Mouse (Mus musculus) liver, embryonic 13.5 days (tissue): ENCODE measurements around the gene Gm28053. TPM values are rescaled to one million over a fixed set of nuclear protein-coding genes. Genes with fewer than 3 reads are reported as not detected.

Experiments used
- ATAC-seq: fragments of 200-750 bp; cut with Nextera tagmentation; 2 replicates; pipeline ENCODE4 v1.8.0; 2017; ENCODE audit warnings: low read depth, mild to moderate bottlenecking, moderate number of reproducible peaks, moderate library complexity
- DNase-seq: peaks from one replicate; pipeline ENCODE4 v3.0.0; 2022
- H3K27ac ChIP-seq: fragments of 300-500 bp; sonication (generic); 2 replicates; pipeline ENCODE4 v1.5.1; 2015; ENCODE audit warnings: moderate library complexity, mild to moderate bottlenecking, inconsistent platforms
- H3K27me3 ChIP-seq: fragments of 300-500 bp; sonication (generic); 2 replicates; pipeline ENCODE4 v1.6.1; 2015; ENCODE audit warnings: mild to moderate bottlenecking, inconsistent platforms
- H3K36me3 ChIP-seq: fragments of 300-500 bp; sonication (generic); 2 replicates; pipeline ENCODE4 v1.6.1; 2015; ENCODE audit warnings: mild to moderate bottlenecking, inconsistent platforms
- H3K4me1 ChIP-seq: fragments of 300-500 bp; sonication (generic); replicated peaks from 2 replicates; pipeline ENCODE4 v1.6.1; 2015; ENCODE audit warnings: inconsistent platforms
- H3K4me2 ChIP-seq: fragments of 300-500 bp; sonication (generic); 2 replicates; pipeline ENCODE4 v1.6.1; 2015; ENCODE audit warnings: inconsistent platforms, mild to moderate bottlenecking, moderate library complexity
- H3K4me3 ChIP-seq: fragments of 300-500 bp; sonication (generic); replicated peaks from 2 replicates; pipeline ENCODE4 v1.5.1; 2015; ENCODE audit warnings: mild to moderate bottlenecking, inconsistent platforms
- H3K9ac ChIP-seq: fragments of 300-500 bp; sonication (generic); 2 replicates; pipeline ENCODE4 v1.6.1; 2015; ENCODE audit warnings: mild to moderate bottlenecking, inconsistent platforms
- H3K9me3 ChIP-seq: fragments of 300-500 bp; sonication (generic); replicated peaks from 2 replicates; pipeline ENCODE4 v1.6.1; 2016; ENCODE audit warnings: inconsistent platforms
- WGBS: fragments of 180-500 bp; shearing (Covaris S2); methylation state at CpG from one replicate; pipeline ENCODE4 v1.1.7; 2015; ENCODE audit not compliant: insufficient replicate concordance; 5-methylcytosine and 5-hydroxymethylcytosine counted together
- polyA plus RNA-seq: library from polyadenylated mRNA; unstranded; fragments of >200 nt; fragmentation: Nextera tagmentation; extraction: Ambion mirVana; gene quantifications from 2 replicates; pipeline ENCODE4 v1.2.1, GENCODE M21; 2015

The Gm28053 gene
- 1.6 TPM in 2 replicates for polyA plus RNA-seq

DNA sequence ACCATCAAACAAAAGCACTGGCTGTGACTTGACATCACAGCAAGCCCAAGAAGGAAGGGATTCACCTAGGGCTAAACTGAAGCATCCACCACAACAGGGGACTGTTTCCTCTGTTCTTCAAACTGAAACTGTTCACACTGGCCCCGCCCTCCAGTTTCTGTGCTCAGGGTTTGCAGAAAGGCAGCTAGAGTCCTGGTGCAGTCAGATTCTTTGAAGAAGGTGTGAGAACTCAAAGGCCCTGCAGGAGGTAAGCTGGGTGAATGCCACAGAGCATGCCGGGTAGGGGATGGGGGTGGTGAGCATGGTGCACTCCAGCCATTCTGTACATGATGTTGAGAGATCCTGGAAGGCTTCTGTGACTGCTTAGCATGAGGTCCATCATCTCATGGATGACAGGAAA is at the start of gene Gm28053, which contains the start of gene Gimap7:
Gene Gm28053, plus strand, starts transcription at position 153 of the 400 bp plus-strand sequence.
Gene Gimap7, plus strand, starts transcription at position 167 of the 400 bp plus-strand sequence.
- Histone ChIP-seq H3K4me1 (no peaks in the 10 kb centered on the region), H3K9ac (no peak within 1 kb of the TSS), H3K4me2 (no peak within 1 kb of the TSS), H3K27me3 (no peaks in the 10 kb centered on the region), H3K9me3 (no peaks in the 10 kb centered on the region), H3K27ac (no peak within 1 kb of the TSS), H3K36me3 (no peaks in the 10 kb centered on the region), H3K4me3 (no peak within 1 kb of the TSS)
- 60% methylated on average over 2 of the region's 2 CpGs for WGBS
- no peak for ATAC-seq
- no peak for DNase-seq

- Histone ChIP-seq H3K9ac (no peak overlapping the region), H3K27ac (no peak overlapping the region), H3K4me3 (no peak overlapping the region), H3K9me3 (no peaks in the 10 kb centered on the region), H3K4me1 (peaks cover 7% of the 10 kb centered on the region), H3K36me3 (no peaks in the 10 kb centered on the region), H3K27me3 (no peaks in the 10 kb centered on the region), H3K4me2 (no peak overlapping the region)
- ATAC-seq (no peak), DNase-seq (no peak)
- 35% methylated on average over 2 of the region's 2 CpGs for WGBS
Measured at GRCm38 (mm10) chr6:48669446-48669969, 48.9 kb upstream of the Gm28053 start.

GRCm38 (mm10) chr6:48674291-48675058 is 43.9 kb upstream of the Gm28053 start:
- ATAC-seq (no peak), DNase-seq (no peak)
- Histone ChIP-seq H3K4me1 (peaks cover 27% of the 10 kb centered on the region), H3K36me3 (0 out of 2 replicates have a peak, but pooled peaks cover 4% of the 10 kb centered on the region), H3K9ac (no peak overlapping the region), H3K9me3 (no peaks in the 10 kb centered on the region), H3K27ac (no peak overlapping the region), H3K4me2 (no peak overlapping the region), H3K27me3 (no peaks in the 10 kb centered on the region), H3K4me3 (no peak overlapping the region)
- 79% methylated on average over 9 of the region's 9 CpGs for WGBS

DNA sequence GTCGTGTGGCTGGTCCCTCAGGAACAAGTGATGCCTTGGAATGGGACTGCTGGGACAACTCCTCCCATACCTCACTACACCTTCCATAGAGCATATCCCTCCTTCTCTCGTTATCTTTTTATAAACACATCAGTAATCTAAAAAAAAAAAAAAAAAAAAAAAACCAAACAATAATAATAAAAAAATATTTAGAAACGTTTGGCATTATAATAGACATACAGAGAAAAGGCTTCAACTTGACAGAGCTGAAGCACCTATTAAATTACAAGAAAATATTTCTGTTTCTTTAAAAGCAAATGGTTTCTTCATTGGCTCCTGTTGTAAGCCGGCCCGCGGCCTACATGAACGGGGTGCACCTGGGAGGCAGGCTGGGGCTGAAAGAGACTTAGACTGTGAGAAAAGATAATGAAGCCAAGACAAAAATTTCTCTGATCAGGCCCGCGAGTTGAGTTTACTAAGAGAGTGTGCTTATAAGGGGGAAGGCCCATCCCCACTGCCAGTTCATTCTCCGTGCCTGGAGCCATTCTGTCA is 42.9 kb upstream of the Gm28053 start:
- Histone ChIP-seq H3K9me3 (no peaks in the 10 kb centered on the region), H3K9ac (peak overlapping the region; percentile 62), H3K36me3 (0 out of 2 replicates have a peak, but pooled peaks cover 4% of the 10 kb centered on the region), H3K4me3 (peak overlapping the region; percentile 59), H3K4me2 (peak overlapping the region; percentile 70), H3K27me3 (no peaks in the 10 kb centered on the region), H3K4me1 (peaks cover 27% of the 10 kb centered on the region), H3K27ac (peak overlapping the region; percentile 74)
- 24% methylated on average over 10 of the region's 10 CpGs for WGBS
- ATAC-seq, result peak; percentile 45
- no peak for DNase-seq

GRCm38 (mm10) chr6:48675931-48676859 is 42.2 kb upstream of the Gm28053 start, which contains the start of gene Gimap9:
Gimap9 (plus strand) TSS chr6:48676129.
- 0 out of 2 replicates have a peak, but pooled peaks cover 4% of the 10 kb centered on the region for H3K36me3 ChIP-seq
- H3K4me2 ChIP-seq, result peak within 1 kb of the TSS; percentile 70
- H3K9ac ChIP-seq, result peak within 1 kb of the TSS; percentile 62
- peak; percentile 86 for ATAC-seq
- peak within 1 kb of the TSS; percentile 59 for H3K4me3 ChIP-seq
- DNase-seq, result peak; percentile 40
- no peaks in the 10 kb centered on the region for H3K27me3 ChIP-seq
- peaks cover 27% of the 10 kb centered on the region for H3K4me1 ChIP-seq
- WGBS, result 9% methylated on average over 11 of the region's 13 CpGs
- peak within 1 kb of the TSS; percentile 74 for H3K27ac ChIP-seq
- no peaks in the 10 kb centered on the region for H3K9me3 ChIP-seq

GRCm38 (mm10) chr6:48676860-48677415 is 41.5 kb upstream of the Gm28053 start:
- H3K4me3 ChIP-seq, result peak overlapping the region; percentile 59
- no peak overlapping the region for H3K27ac ChIP-seq
- no peaks in the 10 kb centered on the region for H3K9me3 ChIP-seq
- no peak for ATAC-seq
- H3K9ac ChIP-seq, result 0 out of 2 replicates have a peak overlapping the region, but pooled peaks have one; percentile 62
- H3K36me3 ChIP-seq, result 0 out of 2 replicates have a peak, but pooled peaks cover 4% of the 10 kb centered on the region
- H3K4me1 ChIP-seq, result peaks cover 27% of the 10 kb centered on the region
- WGBS, result 62% methylated on average over 5 of the region's 5 CpGs
- H3K4me2 ChIP-seq, result peak overlapping the region; percentile 70
- no peak for DNase-seq
- H3K27me3 ChIP-seq, result no peaks in the 10 kb centered on the region

- H3K4me1 ChIP-seq, result peaks cover 27% of the 10 kb centered on the region
- no peak overlapping the region for H3K4me3 ChIP-seq
- H3K36me3 ChIP-seq, result 0 out of 2 replicates have a peak, but pooled peaks cover 4% of the 10 kb centered on the region
- H3K4me2 ChIP-seq, result peak overlapping the region; percentile 70; the same call in 1 of the 2 replicates
- H3K27me3 ChIP-seq, result no peaks in the 10 kb centered on the region
- H3K9ac ChIP-seq, result no peak overlapping the region
- WGBS, result 73% methylated on average over 17 of the region's 17 CpGs
- ATAC-seq (no peak), DNase-seq (no peak)
- no peaks in the 10 kb centered on the region for H3K9me3 ChIP-seq
- no peak overlapping the region for H3K27ac ChIP-seq
Measured at GRCm38 (mm10) chr6:48677492-48678345, 40.7 kb upstream of the Gm28053 start.

DNA sequence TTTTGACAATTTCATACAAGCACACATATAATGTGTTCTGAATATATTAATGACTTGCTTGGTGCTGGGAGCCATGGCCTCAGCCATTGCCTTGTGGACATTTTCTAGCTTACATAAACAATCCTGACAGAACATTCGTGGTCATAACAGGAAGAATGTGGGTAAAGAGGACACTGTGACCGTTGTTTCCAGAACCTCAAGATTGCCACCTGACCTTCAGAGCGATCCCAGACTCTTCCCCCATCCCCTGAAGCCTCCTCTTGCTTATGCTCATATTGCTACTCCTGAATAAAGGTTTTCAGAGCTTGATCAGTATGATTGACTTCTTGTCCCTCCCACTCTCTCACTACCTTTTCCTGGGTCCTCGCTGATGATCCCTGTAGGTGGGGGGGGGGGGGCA is 40.0 kb upstream of the Gm28053 start:
- Histone ChIP-seq H3K4me1 (peaks cover 27% of the 10 kb centered on the region), H3K4me2 (no peak overlapping the region), H3K9me3 (no peaks in the 10 kb centered on the region), H3K9ac (no peak overlapping the region), H3K36me3 (0 out of 2 replicates have a peak, but pooled peaks cover 4% of the 10 kb centered on the region), H3K27me3 (no peaks in the 10 kb centered on the region), H3K27ac (no peak overlapping the region), H3K4me3 (no peak overlapping the region)
- ATAC-seq, result no peak
- no peak for DNase-seq
- WGBS, result 42% methylated on average over 4 of the region's 4 CpGs

- WGBS, result 56% methylated on average over 6 of the region's 6 CpGs
- no peak overlapping the region for H3K4me3 ChIP-seq
- H3K4me1 ChIP-seq, result peaks cover 26% of the 10 kb centered on the region
- H3K27ac ChIP-seq, result no peak overlapping the region
- DNase-seq, result no peak
- no peaks in the 10 kb centered on the region for H3K9me3 ChIP-seq
- H3K27me3 ChIP-seq, result no peaks in the 10 kb centered on the region
- H3K36me3 ChIP-seq, result 0 out of 2 replicates have a peak, but pooled peaks cover 4% of the 10 kb centered on the region
- no peak for ATAC-seq
- H3K9ac ChIP-seq, result no peak overlapping the region
- H3K4me2 ChIP-seq, result no peak overlapping the region
Measured at GRCm38 (mm10) chr6:48679701-48680100, 38.7 kb upstream of the Gm28053 start.

DNA sequence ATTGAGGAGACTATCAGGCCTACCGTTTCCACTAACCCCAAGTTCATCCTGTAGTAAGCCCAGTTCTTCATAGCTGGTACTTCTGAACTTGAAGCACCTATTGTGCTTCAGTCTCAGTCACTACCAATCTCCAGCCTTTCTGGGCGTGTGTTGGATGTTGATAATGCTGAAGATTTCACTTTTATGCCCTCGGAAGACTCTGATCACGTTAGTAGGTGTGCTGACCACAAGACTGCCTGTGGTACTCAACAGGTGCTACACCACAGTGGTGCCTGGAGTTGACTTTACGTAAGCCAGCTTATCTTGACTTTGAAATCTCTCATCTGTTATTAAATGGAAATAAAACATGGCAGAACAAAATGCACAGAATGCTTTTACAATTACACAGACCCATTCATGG is 38.0 kb upstream of the Gm28053 start:
- no peaks in the 10 kb centered on the region for H3K27me3 ChIP-seq
- no peak overlapping the region for H3K27ac ChIP-seq
- peaks cover 21% of the 10 kb centered on the region for H3K4me1 ChIP-seq
- H3K9me3 ChIP-seq, result no peaks in the 10 kb centered on the region
- DNase-seq, result no peak
- 44% methylated on average over 5 of the region's 5 CpGs for WGBS
- 0 out of 2 replicates have a peak, but pooled peaks cover 4% of the 10 kb centered on the region for H3K36me3 ChIP-seq
- H3K4me3 ChIP-seq, result no peak overlapping the region
- no peak overlapping the region for H3K9ac ChIP-seq
- H3K4me2 ChIP-seq, result no peak overlapping the region
- ATAC-seq, result no peak
